Mouse (Mus musculus): ENCODE measurements around the gene E2f1.

Gene E2f1

GRCm38 (mm10) chr2:154551927-154552326, 17.8 kb downstream of the E2f1 start:
- DNase-seq (ENCODE audit: low spot score in 2 of 2) = no peak

GRCm38 (mm10) chr2:154551476-154551875, 18.2 kb downstream of the E2f1 start, which contains the start of gene Actl10:
Actl10 (plus strand) TSS chr2:154551776.
- DNase-seq (ENCODE audit: low spot score in 2 of 2) = no peak

- DNase-seq (ENCODE audit: low spot score in 2 of 2) = no peak
These were observed 18.8 kb downstream of the E2f1 start for GRCm38 (mm10) chr2:154550937-154551336.

GRCm38 (mm10) chr2:154549886-154550189, 19.9 kb downstream of the E2f1 start:
- DNase-seq (ENCODE audit: low spot score in 2 of 2) = no peak

- peak; percentile 61 to 62 for DNase-seq (ENCODE audit: low spot score in 2 of 2)
These were observed 20.4 kb downstream of the E2f1 start for GRCm38 (mm10) chr2:154549127-154549885.

GRCm38 (mm10) chr2:154548688-154549087, 21.0 kb downstream of the E2f1 start:
- no peak for DNase-seq (ENCODE audit: low spot score in 2 of 2)

- DNase-seq (ENCODE audit: low spot score in 2 of 2) = no peak
These were observed 23.0 kb downstream of the E2f1 start, which contains the start of gene 1700003F12Rik for GRCm38 (mm10) chr2:154546711-154547110. 1700003F12Rik (plus strand) TSS chr2:154547085.

GRCm38 (mm10) chr2:154543567-154544347, 25.9 kb downstream of the E2f1 start:
- DNase-seq (ENCODE audit: low spot score in 2 of 2) = peak; percentile 60 to 81

- DNase-seq (ENCODE audit: low spot score in 2 of 2) = no peak
These were observed 28.1 kb downstream of the E2f1 start for GRCm38 (mm10) chr2:154541630-154542029.

GRCm38 (mm10) chr2:154539720-154540119, 30.0 kb downstream of the E2f1 start:
- DNase-seq (ENCODE audit: low spot score in 2 of 2) = peak; percentile 40 to 74

- no peak for DNase-seq (ENCODE audit: low spot score in 2 of 2)
These were observed 31.0 kb downstream of the E2f1 start for GRCm38 (mm10) chr2:154538710-154539109.

- peak; percentile 66 to 84 for DNase-seq (ENCODE audit: low spot score in 2 of 2)
These were observed 31.4 kb downstream of the E2f1 start for GRCm38 (mm10) chr2:154538310-154538709.

- no peak for DNase-seq (ENCODE audit: low spot score in 2 of 2)
These were observed 34.9 kb downstream of the E2f1 start for GRCm38 (mm10) chr2:154534704-154535270.

GRCm38 (mm10) chr2:154532888-154533287, 36.8 kb downstream of the E2f1 start:
- no peak for DNase-seq (ENCODE audit: low spot score in 2 of 2)

- DNase-seq (ENCODE audit: low spot score in 2 of 2) = no peak
These were observed 43.2 kb downstream of the E2f1 start for GRCm38 (mm10) chr2:154526531-154526930.

GRCm38 (mm10) chr2:154525285-154525684, 44.4 kb downstream of the E2f1 start:
- peak; percentile 51 to 74 for DNase-seq (ENCODE audit: low spot score in 2 of 2)

GRCm38 (mm10) chr2:154522334-154522733, 47.4 kb downstream of the E2f1 start:
- DNase-seq (ENCODE audit: low spot score in 2 of 2) = no peak

- DNase-seq (ENCODE audit: low spot score in 2 of 2) = no peak
These were observed 48.2 kb downstream of the E2f1 start for GRCm38 (mm10) chr2:154521449-154521848.

GRCm38 (mm10) chr2:154517424-154517823, 52.3 kb downstream of the E2f1 start:
- no peak for DNase-seq (ENCODE audit: low spot score in 2 of 2)

GRCm38 (mm10) chr2:154516944-154517343, 52.7 kb downstream of the E2f1 start:
- DNase-seq (ENCODE audit: low spot score in 2 of 2) = no peak

- no peak for DNase-seq (ENCODE audit: low spot score in 2 of 2)
These were observed 59.6 kb downstream of the E2f1 start for GRCm38 (mm10) chr2:154510141-154510540.

Measured in frontal cortex, postnatal 36 days (tissue).